Mouse (Mus musculus) hindbrain, embryonic 12.5 days (tissue): Measurements from ENCODE around the gene Scube2. TPM values are rescaled to one million over a fixed set of nuclear protein-coding genes. Genes with fewer than 3 reads are reported as not detected.

Source experiments
- ATAC-seq: fragments of 200-750 bp; cut with Nextera tagmentation; 2 replicates; pipeline ENCODE4 v1.8.0; 2017; ENCODE audit warnings: moderate TSS enrichment; ENCODE audit not compliant: low FRiP score
- H3K27ac ChIP-seq: fragments of 300-500 bp; sonication (generic); 2 replicates; pipeline ENCODE4 v1.5.1; 2016; ENCODE audit warnings: mild to moderate bottlenecking
- H3K27me3 ChIP-seq: fragments of 300-500 bp; sonication (generic); 2 replicates; pipeline ENCODE4 v1.6.1; 2016; ENCODE audit warnings: mild to moderate bottlenecking
- H3K36me3 ChIP-seq: fragments of 300-500 bp; sonication (generic); 2 replicates; pipeline ENCODE4 v1.6.1; 2016; ENCODE audit warnings: mild to moderate bottlenecking
- H3K4me1 ChIP-seq: fragments of 300-500 bp; sonication (generic); 2 replicates; pipeline ENCODE4 v1.6.1; 2016
- H3K4me2 ChIP-seq: fragments of 300-500 bp; sonication (generic); replicated peaks from 2 replicates; pipeline ENCODE4 v1.6.1; 2016; ENCODE audit warnings: mild to moderate bottlenecking
- H3K4me3 ChIP-seq: fragments of 300-500 bp; sonication (generic); 2 replicates; pipeline ENCODE4 v1.5.1; 2016; ENCODE audit warnings: mild to moderate bottlenecking
- H3K9ac ChIP-seq: fragments of 300-500 bp; sonication (generic); 2 replicates; pipeline ENCODE4 v1.6.1; 2016; ENCODE audit warnings: mild to moderate bottlenecking, moderate library complexity
- H3K9me3 ChIP-seq: fragments of 300-500 bp; sonication (generic); replicated peaks from 2 replicates; pipeline ENCODE4 v1.6.1; 2016; ENCODE audit warnings: mild to moderate bottlenecking
- WGBS: fragments of 180-500 bp; shearing (Covaris S2); methylation state at CpG from one replicate; pipeline ENCODE4 v1.1.7; 2016; 5-methylcytosine and 5-hydroxymethylcytosine counted together
- polyA plus RNA-seq: library from polyadenylated mRNA; unstranded; fragments of >200 nt; fragmentation: Nextera tagmentation; extraction: Ambion mirVana; gene quantifications from 2 replicates; pipeline ENCODE4 v1.2.1, GENCODE M21; 2016

The Scube2 gene
- polyA plus RNA-seq, 1 experiment from 2014 or later = 2.4 TPM

- no peaks in the 10 kb centered on the region for H3K36me3 ChIP-seq
- H3K9me3 ChIP-seq = no peaks in the 10 kb centered on the region
- H3K9ac ChIP-seq = peak within 1 kb of the TSS; percentile 58
- H3K4me1 ChIP-seq = peaks cover 12% of the 10 kb centered on the region
- peak within 1 kb of the TSS; percentile 93 for H3K4me2 ChIP-seq
- WGBS = under 1% methylated on average over 48 of the region's 52 CpGs
- peaks cover 47% of the 10 kb centered on the region for H3K27me3 ChIP-seq
- H3K27ac ChIP-seq = no peak within 1 kb of the TSS
- H3K4me3 ChIP-seq = peak within 1 kb of the TSS; percentile 52
- peak; percentile 92 for ATAC-seq
Observed at GRCm38 (mm10) chr7:109781470-109782203, 83.8 kb downstream of the Scube2 start, which contains the start of gene Nrip3. TSS of gene Nrip3 (minus strand) at chr7:109782025.

- peak overlapping the region; percentile 93 for H3K4me2 ChIP-seq
- H3K9me3 ChIP-seq = no peaks in the 10 kb centered on the region
- H3K27me3 ChIP-seq = peaks cover 47% of the 10 kb centered on the region
- no peak overlapping the region for H3K27ac ChIP-seq
- peaks cover 12% of the 10 kb centered on the region for H3K4me1 ChIP-seq
- peak; percentile 78 for ATAC-seq
- no peaks in the 10 kb centered on the region for H3K36me3 ChIP-seq
- H3K9ac ChIP-seq = peak overlapping the region; percentile 58
- peak overlapping the region; percentile 52 for H3K4me3 ChIP-seq
- WGBS = 1% methylated on average over 24 of the region's 24 CpGs
Observed at GRCm38 (mm10) chr7:109781087-109781469, 84.4 kb downstream of the Scube2 start.

- no peak overlapping the region for H3K27ac ChIP-seq
- no peaks in the 10 kb centered on the region for H3K27me3 ChIP-seq
- no peaks in the 10 kb centered on the region for H3K36me3 ChIP-seq
- no peak overlapping the region for H3K4me2 ChIP-seq
- no peak overlapping the region for H3K9ac ChIP-seq
- no peak for ATAC-seq
- H3K4me1 ChIP-seq = no peaks in the 10 kb centered on the region
- no peak overlapping the region for H3K4me3 ChIP-seq
- no peaks in the 10 kb centered on the region for H3K9me3 ChIP-seq
Observed at GRCm38 (mm10) chr7:109772251-109772650, 93.2 kb downstream of the Scube2 start.

- no peak overlapping the region for H3K9ac ChIP-seq
- no peak overlapping the region for H3K4me3 ChIP-seq
- no peak overlapping the region for H3K4me2 ChIP-seq
- no peaks in the 10 kb centered on the region for H3K9me3 ChIP-seq
- H3K27ac ChIP-seq = no peak overlapping the region
- H3K36me3 ChIP-seq = no peaks in the 10 kb centered on the region
- no peak for ATAC-seq
- no peaks in the 10 kb centered on the region for H3K4me1 ChIP-seq
- 51% methylated on average over 2 of the region's 2 CpGs for whole genome bisulfite sequencing
- no peaks in the 10 kb centered on the region for H3K27me3 ChIP-seq
Observed at GRCm38 (mm10) chr7:109768699-109769383, 96.6 kb downstream of the Scube2 start.

GRCm38 (mm10) chr7:109767575-109768350 is 97.7 kb downstream of the Scube2 start:
- Histone ChIP-seq H3K36me3 (no peaks in the 10 kb centered on the region), H3K27me3 (no peaks in the 10 kb centered on the region), H3K9me3 (no peaks in the 10 kb centered on the region), H3K4me2 (no peak overlapping the region), H3K4me1 (no peaks in the 10 kb centered on the region), H3K27ac (no peak overlapping the region), H3K4me3 (no peak overlapping the region), H3K9ac (no peak overlapping the region)
- no peak for ATAC-seq
- 83% methylated on average over 7 of the region's 7 CpGs for WGBS

GRCm38 (mm10) chr7:109764009-109764408 is 101.5 kb downstream of the Scube2 start:
- no peaks in the 10 kb centered on the region for H3K36me3 ChIP-seq
- no peak overlapping the region for H3K9ac ChIP-seq
- ATAC-seq = no peak
- H3K9me3 ChIP-seq = no peaks in the 10 kb centered on the region
- no peak overlapping the region for H3K4me2 ChIP-seq
- no peak overlapping the region for H3K27ac ChIP-seq
- no peaks in the 10 kb centered on the region for H3K27me3 ChIP-seq
- H3K4me1 ChIP-seq = no peaks in the 10 kb centered on the region
- H3K4me3 ChIP-seq = no peak overlapping the region
- whole genome bisulfite sequencing = 87% methylated on average over 2 of the region's 2 CpGs

GRCm38 (mm10) chr7:109756291-109756690 is 109.2 kb downstream of the Scube2 start:
- Histone ChIP-seq H3K4me2 (no peak overlapping the region), H3K27ac (no peak overlapping the region), H3K4me3 (no peak overlapping the region), H3K36me3 (no peaks in the 10 kb centered on the region), H3K27me3 (no peaks in the 10 kb centered on the region), H3K9ac (no peak overlapping the region), H3K9me3 (no peaks in the 10 kb centered on the region), H3K4me1 (peaks cover 15% of the 10 kb centered on the region)
- no peak for ATAC-seq
- 86% methylated on average over 3 of the region's 3 CpGs for WGBS

GRCm38 (mm10) chr7:109754034-109754433 is 111.4 kb downstream of the Scube2 start:
- Histone ChIP-seq H3K9me3 (no peaks in the 10 kb centered on the region), H3K9ac (no peak overlapping the region), H3K4me2 (no peak overlapping the region), H3K27me3 (no peaks in the 10 kb centered on the region), H3K4me1 (peaks cover 17% of the 10 kb centered on the region), H3K4me3 (no peak overlapping the region), H3K36me3 (no peaks in the 10 kb centered on the region), H3K27ac (no peak overlapping the region)
- 95% methylated on average over 8 of the region's 8 CpGs for WGBS
- no peak for ATAC-seq

GRCm38 (mm10) chr7:109752008-109752925 is 113.2 kb downstream of the Scube2 start, which contains the start of gene Tmem9b:
TSS of gene Tmem9b (minus strand) at chr7:109752875.
- peak within 1 kb of the TSS; percentile 91 for H3K9ac ChIP-seq
- H3K4me1 ChIP-seq = peaks cover 17% of the 10 kb centered on the region
- H3K36me3 ChIP-seq = no peaks in the 10 kb centered on the region
- peak within 1 kb of the TSS; percentile 91 for H3K4me2 ChIP-seq
- ATAC-seq = peak; percentile 93
- H3K9me3 ChIP-seq = no peaks in the 10 kb centered on the region
- H3K4me3 ChIP-seq = peak within 1 kb of the TSS; percentile 88
- WGBS = under 1% methylated on average over 74 of the region's 74 CpGs
- no peaks in the 10 kb centered on the region for H3K27me3 ChIP-seq
- H3K27ac ChIP-seq = peak within 1 kb of the TSS; percentile 86

- Histone ChIP-seq H3K9me3 (no peaks in the 10 kb centered on the region), H3K4me3 (peak overlapping the region; percentile 88), H3K36me3 (peaks cover 2% of the 10 kb centered on the region), H3K4me1 (peaks cover 17% of the 10 kb centered on the region), H3K4me2 (peak overlapping the region; percentile 91), H3K27ac (peak overlapping the region; percentile 86), H3K9ac (peak overlapping the region; percentile 91), H3K27me3 (no peaks in the 10 kb centered on the region)
- WGBS = 4% methylated on average over 13 of the region's 13 CpGs
- peak; percentile 15 for ATAC-seq
Observed at GRCm38 (mm10) chr7:109751427-109752007, 114.0 kb downstream of the Scube2 start.
